Mouse (Mus musculus): Measurements from ENCODE around the gene Rasl10b. TPM values are rescaled to one million over a fixed set of nuclear protein-coding genes. Genes with fewer than 3 reads are reported as not detected.
A peak's percentile ranks its signal among the peaks of the same experiment; 100 is the strongest.

Gene Rasl10b
- polyA plus RNA-seq, 1 experiment from 2014 or later: 4.4 TPM

- H3K36me3 ChIP-seq (ENCODE audit: control insufficient read depth, insufficient read depth, low read length): no peaks in the 10 kb centered on the region
- peaks cover 48% of the 10 kb centered on the region for H3K4me1 ChIP-seq (ENCODE audit: control insufficient read depth, insufficient read depth, low read length)
- no peak overlapping the region for H3K4me3 ChIP-seq (ENCODE audit: low read depth, low read length)
- H3K9ac ChIP-seq (ENCODE audit: low read depth, low read length): 0 out of 2 replicates have a peak overlapping the region, but pooled peaks have one; percentile 10
- peaks cover 12% of the 10 kb centered on the region for H3K27me3 ChIP-seq (ENCODE audit: control insufficient read depth, insufficient read depth, low read length)
- no peaks in the 10 kb centered on the region for H3K9me3 ChIP-seq (replicated peaks; ENCODE audit: control insufficient read depth, low read length)
- 0 out of 2 replicates have a peak, but pooled peaks have one; percentile 27 for ATAC-seq (replicated peaks; ENCODE audit: insufficient number of reproducible peaks, low FRiP score, low TSS enrichment)
- H3K27ac ChIP-seq (ENCODE audit: low read depth, low read length): peak overlapping the region; percentile 73
- WGBS (ENCODE audit: insufficient replicate concordance): 30% methylated on average over 16 of the region's 16 CpGs
- H3K4me2 ChIP-seq: no peak overlapping the region; the same call in none of the 2 replicates
Measured at GRCm38 (mm10) chr11:83448021-83448926, 39.3 kb downstream of the Rasl10b start.

GRCm38 (mm10) chr11:83448927-83449236 is 39.9 kb downstream of the Rasl10b start:
- Histone ChIP-seq H3K27ac (ENCODE audit: low read depth, low read length) (peak overlapping the region; percentile 73), H3K27me3 (ENCODE audit: control insufficient read depth, insufficient read depth, low read length) (peaks cover 6% of the 10 kb centered on the region), H3K36me3 (ENCODE audit: control insufficient read depth, insufficient read depth, low read length) (no peaks in the 10 kb centered on the region), H3K4me1 (ENCODE audit: control insufficient read depth, insufficient read depth, low read length) (peaks cover 42% of the 10 kb centered on the region), H3K4me3 (ENCODE audit: low read depth, low read length) (no peak overlapping the region), H3K9ac (ENCODE audit: low read depth, low read length) (no peak overlapping the region), H3K9me3 (replicated peaks; ENCODE audit: control insufficient read depth, low read length) (no peaks in the 10 kb centered on the region), H3K4me2 (no peak overlapping the region; the same call in 1 of the 2 replicates)
- peak; percentile 54 for ATAC-seq (replicated peaks; ENCODE audit: insufficient number of reproducible peaks, low FRiP score, low TSS enrichment)

- no peak overlapping the region for H3K9ac ChIP-seq (ENCODE audit: low read depth, low read length)
- peak overlapping the region; percentile 25; the same call in 1 of the 2 replicates for H3K27ac ChIP-seq (ENCODE audit: low read depth, low read length)
- no peaks in the 10 kb centered on the region for H3K36me3 ChIP-seq (ENCODE audit: control insufficient read depth, insufficient read depth, low read length)
- H3K27me3 ChIP-seq (ENCODE audit: control insufficient read depth, insufficient read depth, low read length): peaks cover 3% of the 10 kb centered on the region; the same call in 1 of the 2 replicates
- H3K4me1 ChIP-seq (ENCODE audit: control insufficient read depth, insufficient read depth, low read length): peaks cover 42% of the 10 kb centered on the region
- WGBS (ENCODE audit: insufficient replicate concordance): 31% methylated on average over 4 of the region's 4 CpGs
- ATAC-seq (replicated peaks; ENCODE audit: insufficient number of reproducible peaks, low FRiP score, low TSS enrichment): peak; percentile 40; the same call in 1 of the 2 replicates
- no peaks in the 10 kb centered on the region for H3K9me3 ChIP-seq (replicated peaks; ENCODE audit: control insufficient read depth, low read length)
- H3K4me2 ChIP-seq: no peak overlapping the region
- no peak overlapping the region for H3K4me3 ChIP-seq (ENCODE audit: low read depth, low read length)
Measured at GRCm38 (mm10) chr11:83449298-83449697, 40.4 kb downstream of the Rasl10b start.

- Histone ChIP-seq H3K9ac (ENCODE audit: low read depth, low read length) (no peak overlapping the region), H3K36me3 (ENCODE audit: control insufficient read depth, insufficient read depth, low read length) (no peaks in the 10 kb centered on the region), H3K4me1 (ENCODE audit: control insufficient read depth, insufficient read depth, low read length) (peaks cover 48% of the 10 kb centered on the region), H3K27ac (ENCODE audit: low read depth, low read length) (no peak overlapping the region), H3K9me3 (replicated peaks; ENCODE audit: control insufficient read depth, low read length) (no peaks in the 10 kb centered on the region), H3K4me3 (ENCODE audit: low read depth, low read length) (no peak overlapping the region), H3K27me3 (ENCODE audit: control insufficient read depth, insufficient read depth, low read length) (peaks cover 1% of the 10 kb centered on the region; the same call in 1 of the 2 replicates), H3K4me2 (no peak overlapping the region)
- 36% methylated on average over 1 of the region's 1 CpGs for WGBS (ENCODE audit: insufficient replicate concordance)
- ATAC-seq (replicated peaks; ENCODE audit: insufficient number of reproducible peaks, low FRiP score, low TSS enrichment): no peak
Measured at GRCm38 (mm10) chr11:83450550-83450949, 41.6 kb downstream of the Rasl10b start.

GRCm38 (mm10) chr11:83451281-83451680 is 42.3 kb downstream of the Rasl10b start:
- peaks cover 49% of the 10 kb centered on the region for H3K4me1 ChIP-seq (ENCODE audit: control insufficient read depth, insufficient read depth, low read length)
- no peaks in the 10 kb centered on the region for H3K36me3 ChIP-seq (ENCODE audit: control insufficient read depth, insufficient read depth, low read length)
- no peak for ATAC-seq (replicated peaks; ENCODE audit: insufficient number of reproducible peaks, low FRiP score, low TSS enrichment)
- no peak overlapping the region for H3K27ac ChIP-seq (ENCODE audit: low read depth, low read length)
- no peaks in the 10 kb centered on the region for H3K27me3 ChIP-seq (ENCODE audit: control insufficient read depth, insufficient read depth, low read length)
- no peak overlapping the region for H3K9ac ChIP-seq (ENCODE audit: low read depth, low read length)
- 84% methylated on average over 10 of the region's 10 CpGs for WGBS (ENCODE audit: insufficient replicate concordance)
- H3K4me2 ChIP-seq: no peak overlapping the region
- H3K4me3 ChIP-seq (ENCODE audit: low read depth, low read length): no peak overlapping the region
- H3K9me3 ChIP-seq (replicated peaks; ENCODE audit: control insufficient read depth, low read length): no peaks in the 10 kb centered on the region

- Histone ChIP-seq H3K4me2 (0 out of 2 replicates have a peak overlapping the region, but pooled peaks have one; percentile 12), H3K27ac (ENCODE audit: low read depth, low read length) (no peak overlapping the region), H3K4me1 (ENCODE audit: control insufficient read depth, insufficient read depth, low read length) (peaks cover 27% of the 10 kb centered on the region), H3K36me3 (ENCODE audit: control insufficient read depth, insufficient read depth, low read length) (no peaks in the 10 kb centered on the region), H3K9ac (ENCODE audit: low read depth, low read length) (no peak overlapping the region), H3K27me3 (ENCODE audit: control insufficient read depth, insufficient read depth, low read length) (no peaks in the 10 kb centered on the region; the same call in 1 of the 2 replicates), H3K4me3 (ENCODE audit: low read depth, low read length) (no peak overlapping the region), H3K9me3 (replicated peaks; ENCODE audit: control insufficient read depth, low read length) (no peaks in the 10 kb centered on the region)
- peak; percentile 40; the same call in 1 of the 2 replicates for ATAC-seq (replicated peaks; ENCODE audit: insufficient number of reproducible peaks, low FRiP score, low TSS enrichment)
- WGBS (ENCODE audit: insufficient replicate concordance): 8% methylated on average over 4 of the region's 4 CpGs
Measured at GRCm38 (mm10) chr11:83454548-83454947, 45.6 kb downstream of the Rasl10b start.

- peaks cover 24% of the 10 kb centered on the region for H3K4me1 ChIP-seq (ENCODE audit: control insufficient read depth, insufficient read depth, low read length)
- 71% methylated on average over 3 of the region's 3 CpGs for WGBS (ENCODE audit: insufficient replicate concordance)
- no peak for ATAC-seq (replicated peaks; ENCODE audit: insufficient number of reproducible peaks, low FRiP score, low TSS enrichment)
Measured at GRCm38 (mm10) chr11:83455608-83456007, 46.7 kb downstream of the Rasl10b start.

GRCm38 (mm10) chr11:83457257-83457656 is 48.3 kb downstream of the Rasl10b start:
- H3K27ac ChIP-seq (ENCODE audit: low read depth, low read length): no peak overlapping the region
- 33% methylated on average over 7 of the region's 7 CpGs for WGBS (ENCODE audit: insufficient replicate concordance)

More at GRCm38 (mm10) chr11:83455608-83456007, 46.7 kb downstream of the Rasl10b start:
- H3K4me2 ChIP-seq: no peak overlapping the region
- H3K9me3 ChIP-seq (replicated peaks; ENCODE audit: control insufficient read depth, low read length): no peaks in the 10 kb centered on the region
- no peaks in the 10 kb centered on the region for H3K36me3 ChIP-seq (ENCODE audit: control insufficient read depth, insufficient read depth, low read length)
- H3K27me3 ChIP-seq (ENCODE audit: control insufficient read depth, insufficient read depth, low read length): no peaks in the 10 kb centered on the region; the same call in 1 of the 2 replicates
- H3K4me3 ChIP-seq (ENCODE audit: low read depth, low read length): no peak overlapping the region
- no peak overlapping the region for H3K9ac ChIP-seq (ENCODE audit: low read depth, low read length)
- no peak overlapping the region for H3K27ac ChIP-seq (ENCODE audit: low read depth, low read length)

More at GRCm38 (mm10) chr11:83457257-83457656, 48.3 kb downstream of the Rasl10b start:
- no peak overlapping the region for H3K9ac ChIP-seq (ENCODE audit: low read depth, low read length)
- H3K27me3 ChIP-seq (ENCODE audit: control insufficient read depth, insufficient read depth, low read length): peaks cover 7% of the 10 kb centered on the region
- H3K9me3 ChIP-seq (replicated peaks; ENCODE audit: control insufficient read depth, low read length): no peaks in the 10 kb centered on the region
- H3K4me1 ChIP-seq (ENCODE audit: control insufficient read depth, insufficient read depth, low read length): peaks cover 27% of the 10 kb centered on the region
- H3K36me3 ChIP-seq (ENCODE audit: control insufficient read depth, insufficient read depth, low read length): no peaks in the 10 kb centered on the region
- ATAC-seq (replicated peaks; ENCODE audit: insufficient number of reproducible peaks, low FRiP score, low TSS enrichment): no peak
- H3K4me2 ChIP-seq: no peak overlapping the region
- no peak overlapping the region for H3K4me3 ChIP-seq (ENCODE audit: low read depth, low read length)

All from heart, embryonic 11.5 days (tissue).